ENCODE assay signal across 23 mouse cellular contexts in the genomic region with DNA sequence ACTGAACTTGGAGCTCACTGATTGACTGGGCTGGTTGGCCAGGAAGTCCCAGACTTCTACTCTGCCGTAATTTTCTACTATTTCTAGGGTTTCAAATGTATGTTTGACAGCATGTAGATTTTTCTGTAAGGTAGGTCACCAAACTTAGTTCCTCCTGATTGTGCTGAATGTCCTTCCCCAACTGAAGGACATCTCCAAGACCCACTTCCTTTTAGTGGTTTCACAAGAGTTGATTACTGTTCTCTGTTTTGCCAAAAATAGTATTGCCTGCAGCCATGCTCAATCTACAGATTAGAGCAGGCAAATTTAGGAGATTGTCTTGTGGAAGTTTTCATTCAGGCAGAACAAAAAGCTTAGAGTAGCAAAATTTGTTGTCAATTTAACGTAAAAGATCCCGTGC.
DNase-seq lines count a peak whose midpoint lies in the region; ATAC-seq lines count a peak whose summit lies in the region.
"Had no signal": no experiment of that assay in that cellular context is flagged by ENCODE, and none has a peak within 500 bp of the region (broad histone marks: within the 10 kb centered on the region; RNA-seq: fewer than 3 reads in every experiment).

No protein-coding gene starts in this region.

- no peak overlapping the region for H3K9ac ChIP-seq in midbrain, embryonic 11.5 days (ENCODE audit: low read length)
- H3K9ac ChIP-seq: embryonic facial prominence, embryonic 13.5 days; embryonic facial prominence, embryonic 15.5 days; forebrain, embryonic 12.5 days had no signal

- no peaks in the 10 kb centered on the region for H3K27me3 ChIP-seq in midbrain, embryonic 11.5 days (ENCODE audit: control insufficient read depth, insufficient read depth, low read length)
- H3K27me3 ChIP-seq: embryonic facial prominence, embryonic 13.5 days; embryonic facial prominence, embryonic 15.5 days; forebrain, embryonic 12.5 days; Patski had no signal

- 93% methylated on average over 3 of the region's 3 CpGs for whole genome bisulfite sequencing in midbrain, embryonic 11.5 days

- peak; percentile 88 for ATAC-seq in common myeloid progenitor, adult 5-6 weeks (replicated peaks; ENCODE audit: low read depth, poor library complexity, severe bottlenecking)
- peak; percentile 92 for ATAC-seq in megakaryocyte, adult 5-6 weeks (ENCODE audit: poor library complexity, severe bottlenecking)
- no peak for ATAC-seq in midbrain, embryonic 11.5 days (ENCODE audit: low FRiP score)
- ATAC-seq: activated CD4-positive, CD25-positive, alpha-beta regulatory T cell, adult 4 months; forebrain, embryonic 14.5 days; forebrain, embryonic 16.5 days; Patski had no signal

- no peaks in the 10 kb centered on the region for H3K9me3 ChIP-seq in midbrain, embryonic 11.5 days (ENCODE audit: control insufficient read depth, low read length)
- H3K9me3 ChIP-seq: embryonic facial prominence, embryonic 13.5 days; embryonic facial prominence, embryonic 15.5 days; forebrain, embryonic 10.5 days; forebrain, embryonic 12.5 days had no signal

- no peaks in the 10 kb centered on the region for H3K4me1 ChIP-seq in midbrain, embryonic 11.5 days (ENCODE audit: control insufficient read depth, insufficient read depth, low read length)
- H3K4me1 ChIP-seq: embryonic facial prominence, embryonic 13.5 days; embryonic facial prominence, embryonic 15.5 days; forebrain, embryonic 10.5 days; forebrain, embryonic 12.5 days had no signal

- H3K4me3 ChIP-seq in midbrain, embryonic 11.5 days (ENCODE audit: low read depth, low read length), result no peak overlapping the region
- H3K4me3 ChIP-seq: embryonic facial prominence, embryonic 13.5 days; embryonic facial prominence, embryonic 15.5 days; erythroblast, embryonic 14.5 days; forebrain, embryonic 10.5 days; forebrain, embryonic 12.5 days had no signal

- H3K27ac ChIP-seq in midbrain, embryonic 11.5 days (ENCODE audit: low read depth, low read length), result no peak overlapping the region
- H3K27ac ChIP-seq: embryonic facial prominence, embryonic 13.5 days; embryonic facial prominence, embryonic 15.5 days; forebrain, embryonic 10.5 days; forebrain, embryonic 12.5 days had no signal

- H3K4me2 ChIP-seq in midbrain, embryonic 11.5 days, result no peak overlapping the region
- H3K4me2 ChIP-seq: embryonic facial prominence, embryonic 13.5 days; embryonic facial prominence, embryonic 15.5 days; forebrain, embryonic 12.5 days had no signal

- DNase-seq in midbrain, embryonic 11.5 days (ENCODE audit: low spot score, missing footprints), result no peak
- no peak for DNase-seq in thymus, postnatal 25 days
- DNase-seq in left cerebral cortex, adult 11 months (ENCODE audit: low spot score), result no peak
- DNase-seq: adrenal gland, adult 8-10 months; adrenal gland, postnatal 14 days; adrenal gland, postnatal 36 days; cerebellum, adult 11-12 months; cerebellum, adult 2 months; cerebellum, adult 9-10 months; cerebellum, postnatal 10 days; cerebellum, postnatal 25 days; embryo, embryonic 11 days had no signal

- H3K36me3 ChIP-seq in midbrain, embryonic 11.5 days (ENCODE audit: control insufficient read depth, insufficient read depth, low read length), result no peaks in the 10 kb centered on the region
- H3K36me3 ChIP-seq: embryonic facial prominence, embryonic 13.5 days; embryonic facial prominence, embryonic 15.5 days; forebrain, embryonic 10.5 days; forebrain, embryonic 12.5 days had no signal
